Mouse (Mus musculus): ENCODE results near the gene Pex6.

The Pex6 gene

GRCm38 (mm10) chr17:46772038-46772403 lies 60.8 kb downstream of the Pex6 start:
- ChIA-PET POLR2A (interaction anchor here (0.6 to 14.2 kb wide), 77 partner anchors 8 to 513 kb away, joined by 3 to 235 read pairs (median 5); partner anchors contain the start of genes Rpl7l1 (in 4 of the 4), Tbcc (in 4 of the 4), Cnpy3 (in 3 of the 4) and Ptcra (in 3 of the 4)), CTCF (interaction anchor here (0.5 to 1.5 kb wide), 11 partner anchors 12 to 1265 kb away, joined by 3 to 12 read pairs (median 3); partner anchors contain the start of genes Tbcc (in 2 of the 4), Aars2 (in 1 of the 4) and Bicral (in 1 of the 4))

- CTCF ChIA-PET: interaction anchor here (0.5 to 1.5 kb wide), 14 partner anchors 12 to 380 kb away, joined by 3 to 12 read pairs (median 3); partner anchors contain the start of genes Tbcc (in 2 of the 4) and Bicral (in 1 of the 4)
- POLR2A ChIA-PET: interaction anchor here (0.5 to 14.2 kb wide), 101 partner anchors 9 to 1043 kb away, joined by 3 to 235 read pairs (median 4); partner anchors contain the start of genes Rpl7l1 (in 4 of the 4), Tbcc (in 4 of the 4), Cnpy3 (in 3 of the 4) and Ptcra (in 3 of the 4)
Measured at GRCm38 (mm10) chr17:46772404-46773277, 61.4 kb downstream of the Pex6 start, which contains the start of gene 2310039H08Rik. 2310039H08Rik (plus strand) TSS chr17:46772635.

GRCm38 (mm10) chr17:46773278-46774130 lies 62.2 kb downstream of the Pex6 start:
- ChIA-PET CTCF (interaction anchor here (0.6 to 1.5 kb wide), 7 partner anchors 23 to 381 kb away, joined by 3 to 5 read pairs (median 3); partner anchors contain the start of gene Tbcc (in 1 of the 4)), POLR2A (interaction anchor here (0.6 to 14.2 kb wide), 78 partner anchors 8 to 1260 kb away, joined by 3 to 235 read pairs (median 4); partner anchors contain the start of genes Cnpy3 (in 3 of the 4), Ptcra (in 3 of the 4), Rpl7l1 (in 3 of the 4) and Tbcc (in 2 of the 4))

- ChIA-PET POLR2A (interaction anchor here (0.6 to 14.2 kb wide), 37 partner anchors 8 to 1259 kb away, joined by 3 to 235 read pairs (median 4); partner anchors contain the start of genes Cnpy3 (in 3 of the 4), Rpl7l1 (in 3 of the 4), Ptcra (in 2 of the 4) and Tbcc (in 1 of the 4)), CTCF (interaction anchor here in 2 of 4 experiments (0.6 kb wide), 2 partner anchors 75 to 116 kb away, joined by 3 to 5 read pairs; partner anchors contain the start of gene Tbcc (in 1 of the 2))
Measured at GRCm38 (mm10) chr17:46774131-46774472, 62.8 kb downstream of the Pex6 start.

- ChIA-PET CTCF (no interaction called here), POLR2A (interaction anchor here (0.7 to 14.2 kb wide), 20 partner anchors 7 to 116 kb away, joined by 3 to 235 read pairs (median 4); partner anchors contain the start of genes Tbcc (in 3 of the 4), Cnpy3 (in 2 of the 4), Ptcra (in 2 of the 4) and Rpl7l1 (in 1 of the 4))
Measured at GRCm38 (mm10) chr17:46775070-46775469, 63.8 kb downstream of the Pex6 start.

Data from embryonic stem cell, embryonic (primary cell).